Mouse (Mus musculus): ENCODE results near the gene Rps10. TPM values are rescaled to one million over a fixed set of nuclear protein-coding genes. Genes with fewer than 3 reads are reported as not detected.

The Rps10 gene
- polyA plus RNA-seq, 1 experiment = 4,498 TPM

GRCm38 (mm10) chr17:27677756-27678155 lies 41.3 kb upstream of the Rps10 start:
- Histone ChIP-seq H3ac (ENCODE audit: control insufficient read depth, insufficient read length, low read depth) (no peak overlapping the region), H3K4me3 (ENCODE audit: insufficient read depth, poor library complexity, severe bottlenecking) (no peak overlapping the region), H3K36me3 (ENCODE audit: control insufficient read depth, insufficient read depth) (no peaks in the 10 kb centered on the region), H3K27me3 (ENCODE audit: control insufficient read depth, insufficient read depth, insufficient read length) (peaks cover 4% of the 10 kb centered on the region), H3K79me2 (ENCODE audit: control insufficient read depth, insufficient read depth) (no peaks in the 10 kb centered on the region), H3K79me3 (ENCODE audit: low read depth) (no peaks in the 10 kb centered on the region)
- TF ChIP-seq FOSL1 (IDR thresholded peaks at IDR 0.05; ENCODE audit: insufficient read depth, low read length, poor library complexity, severe bottlenecking) = no peak

DNA sequence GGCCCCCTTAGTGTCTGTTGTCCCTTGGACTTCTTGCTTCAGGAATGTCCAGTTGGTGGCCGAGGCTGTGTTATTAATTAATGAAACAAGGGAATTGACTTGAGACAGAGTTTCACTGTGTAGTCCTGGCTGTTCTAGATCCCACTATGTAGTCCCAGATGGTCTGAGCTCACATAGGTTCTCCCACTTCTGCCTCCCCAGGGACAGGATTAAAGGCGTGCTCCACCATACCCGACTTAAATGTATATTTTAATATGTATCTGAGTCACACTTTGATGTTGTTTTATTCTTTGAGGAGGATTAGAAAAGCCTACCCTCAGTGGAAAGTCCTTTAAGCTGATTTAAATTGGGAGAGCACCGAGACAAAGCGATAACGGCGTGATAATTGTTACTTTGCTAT lies 39.8 kb upstream of the Rps10 start:
- Histone ChIP-seq H3K79me3 (ENCODE audit: low read depth) (no peaks in the 10 kb centered on the region), H3K79me2 (ENCODE audit: control insufficient read depth, insufficient read depth) (no peaks in the 10 kb centered on the region), H3K27me3 (ENCODE audit: control insufficient read depth, insufficient read depth, insufficient read length) (peaks cover 4% of the 10 kb centered on the region), H3ac (ENCODE audit: control insufficient read depth, insufficient read length, low read depth) (no peak overlapping the region), H3K36me3 (ENCODE audit: control insufficient read depth, insufficient read depth) (no peaks in the 10 kb centered on the region), H3K4me3 (ENCODE audit: insufficient read depth, poor library complexity, severe bottlenecking) (no peak overlapping the region)
- TF ChIP-seq CEBPB (IDR thresholded peaks at IDR 0.05; ENCODE audit: low read depth) = no peak

- Histone ChIP-seq H3K27me3 (ENCODE audit: control insufficient read depth, insufficient read depth, insufficient read length) (peaks cover 4% of the 10 kb centered on the region), H3K79me3 (ENCODE audit: low read depth) (no peaks in the 10 kb centered on the region), H3K4me3 (ENCODE audit: insufficient read depth, poor library complexity, severe bottlenecking) (no peak overlapping the region), H3K79me2 (ENCODE audit: control insufficient read depth, insufficient read depth) (no peaks in the 10 kb centered on the region), H3K36me3 (ENCODE audit: control insufficient read depth, insufficient read depth) (no peaks in the 10 kb centered on the region), H3ac (ENCODE audit: control insufficient read depth, insufficient read length, low read depth) (no peak overlapping the region)
- TF ChIP-seq CTCF (IDR thresholded peaks at IDR 0.05; ENCODE audit: control insufficient read depth, insufficient read depth, insufficient read length) (no peak), MYOG (IDR thresholded peaks at IDR 0.05; ENCODE audit: control insufficient read depth, extremely low read depth, insufficient read length) (no peak), CEBPB (IDR thresholded peaks at IDR 0.05; ENCODE audit: low read depth) (no peak), FOSL1 (IDR thresholded peaks at IDR 0.05; ENCODE audit: insufficient read depth, low read length, poor library complexity, severe bottlenecking) (no peak), MYOD1 (IDR thresholded peaks at IDR 0.05; ENCODE audit: control insufficient read depth, insufficient read length, low read depth) (no peak), USF1 (IDR thresholded peaks at IDR 0.05; ENCODE audit: low read depth) (no peak), MAX (IDR thresholded peaks at IDR 0.05) (no peak)
Measured at GRCm38 (mm10) chr17:27675453-27675852, 39.0 kb upstream of the Rps10 start.

DNA sequence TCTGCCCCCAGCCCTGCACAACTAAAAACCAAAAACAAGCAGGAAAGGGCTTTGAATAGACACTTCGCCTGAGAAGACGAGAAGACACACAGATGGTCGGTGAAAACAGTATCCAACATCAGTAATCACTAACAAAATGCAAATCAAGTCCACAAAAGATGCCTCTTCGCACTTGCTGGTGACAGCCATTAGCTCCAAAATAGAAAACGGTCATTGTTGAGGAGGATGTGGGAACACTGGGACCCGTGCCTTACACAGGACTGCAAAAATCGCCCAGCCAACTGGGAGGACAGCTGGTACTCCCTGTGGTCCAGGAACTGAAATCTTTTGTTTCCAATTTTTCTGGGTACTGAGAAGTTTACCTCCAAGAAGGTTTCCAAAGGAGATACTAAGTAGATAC lies 37.5 kb upstream of the Rps10 start:
- H3K4me3 ChIP-seq (ENCODE audit: insufficient read depth, poor library complexity, severe bottlenecking) = no peak overlapping the region
- H3K36me3 ChIP-seq (ENCODE audit: control insufficient read depth, insufficient read depth) = no peaks in the 10 kb centered on the region
- no peaks in the 10 kb centered on the region for H3K79me2 ChIP-seq (ENCODE audit: control insufficient read depth, insufficient read depth)
- H3K79me3 ChIP-seq (ENCODE audit: low read depth) = no peaks in the 10 kb centered on the region
- H3K27me3 ChIP-seq (ENCODE audit: control insufficient read depth, insufficient read depth, insufficient read length) = peaks cover 4% of the 10 kb centered on the region
- no peak overlapping the region for H3ac ChIP-seq (ENCODE audit: control insufficient read depth, insufficient read length, low read depth)
- TF ChIP-seq MYOD1 (IDR thresholded peaks at IDR 0.05; ENCODE audit: control insufficient read depth, insufficient read length, low read depth) (no peak), MAX (IDR thresholded peaks at IDR 0.05) (no peak), FOSL1 (IDR thresholded peaks at IDR 0.05; ENCODE audit: insufficient read depth, low read length, poor library complexity, severe bottlenecking) (no peak), MYOG (IDR thresholded peaks at IDR 0.05; ENCODE audit: control insufficient read depth, extremely low read depth, insufficient read length) (no peak), USF1 (IDR thresholded peaks at IDR 0.05; ENCODE audit: low read depth) (no peak), CTCF (IDR thresholded peaks at IDR 0.05; ENCODE audit: control insufficient read depth, insufficient read depth, insufficient read length) (no peak), CEBPB (IDR thresholded peaks at IDR 0.05; ENCODE audit: low read depth) (no peak)

GRCm38 (mm10) chr17:27671720-27672119 lies 35.3 kb upstream of the Rps10 start:
- H3K79me3 ChIP-seq (ENCODE audit: low read depth) = no peaks in the 10 kb centered on the region
- H3K36me3 ChIP-seq (ENCODE audit: control insufficient read depth, insufficient read depth) = no peaks in the 10 kb centered on the region
- H3K4me3 ChIP-seq (ENCODE audit: insufficient read depth, poor library complexity, severe bottlenecking) = no peak overlapping the region
- no peak for TF ChIP-seq MYOG (IDR thresholded peaks at IDR 0.05; ENCODE audit: control insufficient read depth, extremely low read depth, insufficient read length)
- no peak for TF ChIP-seq CTCF (IDR thresholded peaks at IDR 0.05; ENCODE audit: control insufficient read depth, insufficient read depth, insufficient read length)
- TF ChIP-seq USF1 (IDR thresholded peaks at IDR 0.05; ENCODE audit: low read depth) = no peak
- no peak for TF ChIP-seq MAX (IDR thresholded peaks at IDR 0.05)
- TF ChIP-seq MYOD1 (IDR thresholded peaks at IDR 0.05; ENCODE audit: control insufficient read depth, insufficient read length, low read depth) = no peak
- no peak for TF ChIP-seq FOSL1 (IDR thresholded peaks at IDR 0.05; ENCODE audit: insufficient read depth, low read length, poor library complexity, severe bottlenecking)
- TF ChIP-seq CEBPB (IDR thresholded peaks at IDR 0.05; ENCODE audit: low read depth) = no peak
- no peak overlapping the region for H3ac ChIP-seq (ENCODE audit: control insufficient read depth, insufficient read length, low read depth)
- no peaks in the 10 kb centered on the region for H3K79me2 ChIP-seq (ENCODE audit: control insufficient read depth, insufficient read depth)
- H3K27me3 ChIP-seq (ENCODE audit: control insufficient read depth, insufficient read depth, insufficient read length) = peaks cover 12% of the 10 kb centered on the region

- TF ChIP-seq CEBPB (IDR thresholded peaks at IDR 0.05; ENCODE audit: low read depth) = no peak
- no peak for TF ChIP-seq FOSL1 (IDR thresholded peaks at IDR 0.05; ENCODE audit: insufficient read depth, low read length, poor library complexity, severe bottlenecking)
- no peak for TF ChIP-seq CTCF (IDR thresholded peaks at IDR 0.05; ENCODE audit: control insufficient read depth, insufficient read depth, insufficient read length)
- TF ChIP-seq MAX (IDR thresholded peaks at IDR 0.05) = no peak
- TF ChIP-seq USF1 (IDR thresholded peaks at IDR 0.05; ENCODE audit: low read depth) = no peak
- no peak for TF ChIP-seq MYOG (IDR thresholded peaks at IDR 0.05; ENCODE audit: control insufficient read depth, extremely low read depth, insufficient read length)
- TF ChIP-seq MYOD1 (IDR thresholded peaks at IDR 0.05; ENCODE audit: control insufficient read depth, insufficient read length, low read depth) = no peak
Measured at GRCm38 (mm10) chr17:27658767-27659166, 22.3 kb upstream of the Rps10 start.

More at GRCm38 (mm10) chr17:27658767-27659166, 22.3 kb upstream of the Rps10 start:
- Histone ChIP-seq H3K36me3 (ENCODE audit: control insufficient read depth, insufficient read depth) (no peaks in the 10 kb centered on the region), H3K79me3 (ENCODE audit: low read depth) (no peaks in the 10 kb centered on the region), H3K4me3 (ENCODE audit: insufficient read depth, poor library complexity, severe bottlenecking) (no peak overlapping the region), H3K79me2 (ENCODE audit: control insufficient read depth, insufficient read depth) (no peaks in the 10 kb centered on the region), H3K27me3 (ENCODE audit: control insufficient read depth, insufficient read depth, insufficient read length) (peaks cover 24% of the 10 kb centered on the region), H3ac (ENCODE audit: control insufficient read depth, insufficient read length, low read depth) (no peak overlapping the region)

Data from C2C12 (cell line).